Mouse (Mus musculus): Measurements from ENCODE around the gene Hlcs.

DNA sequence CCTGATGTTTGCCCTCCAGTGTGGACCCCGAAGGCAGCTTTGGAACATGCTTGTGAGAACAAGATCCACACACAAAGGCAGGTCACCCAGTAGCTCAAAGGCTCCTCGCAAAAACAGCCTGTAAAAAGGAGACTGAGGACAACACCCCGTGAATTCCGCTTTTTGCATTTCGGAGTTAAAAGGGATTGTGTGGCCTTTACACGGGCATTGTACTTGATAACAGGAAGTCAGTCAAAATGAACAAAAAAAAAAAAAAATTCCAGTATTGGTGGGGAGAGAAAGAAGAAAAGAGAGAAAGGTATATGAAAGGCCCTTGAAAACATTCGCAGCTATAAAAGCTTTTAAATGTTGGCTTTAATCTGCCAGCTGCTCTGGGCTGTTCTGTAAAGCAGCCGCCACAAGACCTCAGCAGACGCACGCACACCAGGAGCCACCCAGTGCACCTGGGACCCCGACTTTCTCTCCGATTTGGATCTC is 58.9 kb downstream of the Hlcs start:
- no peak for TF ChIP-seq CTCF (conservative IDR thresholded peaks at IDR 0.05; ENCODE audit: insufficient read depth, insufficient read length, low read depth, low read length)
- TF ChIP-seq POLR2A (IDR thresholded peaks at IDR 0.05; ENCODE audit: low read depth, low read length), result no peak

Measured in kidney, adult 2 months (tissue).